In genomic region chr8:105470681-105471313, GRCm38 (mm10) we compare ENCODE assay signal across 9 mouse cellular contexts. TPM values are rescaled to one million over a fixed set of nuclear protein-coding genes. Genes with fewer than 3 reads are reported as not detected.
A peak's percentile ranks its signal among the peaks of the same experiment; 100 is the strongest.
DNase-seq lines count a peak whose midpoint lies in the region; ATAC-seq and TF ChIP-seq lines count a peak whose summit lies in the region.
"Had no signal": no experiment of that assay in that cellular context is flagged by ENCODE, and none has a peak within 500 bp of the region (broad histone marks: within the 10 kb centered on the region; RNA-seq: fewer than 3 reads in every experiment).

No protein-coding gene starts in this region.

- peak overlapping the region; percentile 53 for H3K4me2 ChIP-seq in embryonic facial prominence, embryonic 12.5 days (replicated peaks)
- H3K4me2 ChIP-seq in hindbrain, postnatal 0 days (ENCODE audit: low read depth, low read length) = peak overlapping the region; percentile 67
- H3K4me2 ChIP-seq in midbrain, embryonic 15.5 days = peak overlapping the region; percentile 67

- peaks cover 41% of the 10 kb centered on the region for H3K27me3 ChIP-seq in embryonic facial prominence, embryonic 12.5 days
- no peaks in the 10 kb centered on the region for H3K27me3 ChIP-seq in hindbrain, postnatal 0 days (ENCODE audit: insufficient read depth, low read length)
- H3K27me3 ChIP-seq in midbrain, embryonic 15.5 days (replicated peaks) = 0 out of 2 replicates have a peak, but pooled peaks cover 3% of the 10 kb centered on the region

- peaks cover 4% of the 10 kb centered on the region for H3K36me3 ChIP-seq in embryonic facial prominence, embryonic 12.5 days
- 0 out of 2 replicates have a peak, but pooled peaks cover 7% of the 10 kb centered on the region for H3K36me3 ChIP-seq in hindbrain, postnatal 0 days (ENCODE audit: insufficient read depth, low read length)
- no peaks in the 10 kb centered on the region for H3K36me3 ChIP-seq in midbrain, embryonic 15.5 days (replicated peaks)

- 19% methylated on average over 11 of the region's 11 CpGs for WGBS in embryonic facial prominence, embryonic 12.5 days
- WGBS in hindbrain, postnatal 0 days = 16% methylated on average over 11 of the region's 11 CpGs
- 20% methylated on average over 11 of the region's 11 CpGs for WGBS in midbrain, embryonic 15.5 days

- peak overlapping the region; percentile 36 for H3K4me3 ChIP-seq in embryonic facial prominence, embryonic 12.5 days
- peak overlapping the region; percentile 35 for H3K4me3 ChIP-seq in hindbrain, postnatal 0 days (ENCODE audit: low read length)
- peak overlapping the region; percentile 43 for H3K4me3 ChIP-seq in midbrain, embryonic 15.5 days

- peak; percentile 72 for ATAC-seq in embryonic facial prominence, embryonic 12.5 days (ENCODE audit: insufficient number of reproducible peaks, insufficient read depth, low FRiP score, low TSS enrichment)
- ATAC-seq in hindbrain, postnatal 0 days = peak; percentile 78; the same call in 1 of the 2 replicates
- 0 out of 2 replicates have a peak, but pooled peaks have one; percentile 0 for ATAC-seq in midbrain, embryonic 15.5 days (replicated peaks)

- H3K9me3 ChIP-seq in embryonic facial prominence, embryonic 12.5 days = no peaks in the 10 kb centered on the region
- no peaks in the 10 kb centered on the region for H3K9me3 ChIP-seq in hindbrain, postnatal 0 days (ENCODE audit: low read length)
- H3K9me3 ChIP-seq in midbrain, embryonic 15.5 days = no peaks in the 10 kb centered on the region

- no peak for TF ChIP-seq CTCF in hindbrain, postnatal 0 days (IDR thresholded peaks at IDR 0.05; ENCODE audit: low read depth)

- peak overlapping the region; percentile 45 for H3K9ac ChIP-seq in embryonic facial prominence, embryonic 12.5 days
- peak overlapping the region; percentile 47 for H3K9ac ChIP-seq in hindbrain, postnatal 0 days (replicated peaks; ENCODE audit: low read length)
- peak overlapping the region; percentile 54 for H3K9ac ChIP-seq in midbrain, embryonic 15.5 days

- peaks cover 34% of the 10 kb centered on the region for H3K4me1 ChIP-seq in embryonic facial prominence, embryonic 12.5 days
- H3K4me1 ChIP-seq in hindbrain, postnatal 0 days (ENCODE audit: insufficient read depth, low read length) = peaks cover 50% of the 10 kb centered on the region
- H3K4me1 ChIP-seq in midbrain, embryonic 15.5 days = peaks cover 58% of the 10 kb centered on the region

- H3K27ac ChIP-seq in embryonic facial prominence, embryonic 12.5 days = no peak overlapping the region
- peak overlapping the region; percentile 81 for H3K27ac ChIP-seq in hindbrain, postnatal 0 days
- peak overlapping the region; percentile 67 for H3K27ac ChIP-seq in midbrain, embryonic 15.5 days

- DNase-seq in kidney, adult 9 months = peak; percentile 8
- no peak for DNase-seq in kidney, adult 11 months
- no peak for DNase-seq in hindbrain, postnatal 0 days (ENCODE audit: low spot score)
- no peak for DNase-seq in adipocyte (ENCODE audit: low spot score)
- DNase-seq in c-Kit-positive CD71-positive TER-119-positive erythroid progenitor cells, embryonic 14.5 days (ENCODE audit: low spot score) = no peak
- DNase-seq in urinary bladder, postnatal 10 days (ENCODE audit: low spot score) = no peak

RNA-seq across cellular contexts. Expression of gene Tppp3, which starts 0.5 kb away (rescaled TPM):
- 44.6 and 51.1 TPM in 2 replicates for polyA plus RNA-seq in embryonic facial prominence, embryonic 12.5 days (2016; fragmentation: Nextera tagmentation; extraction: Ambion mirVana)
- total RNA-seq in hindbrain, postnatal 0 days (2014; rRNA removed) = 106 and 108 TPM in 2 replicates
- polyA plus RNA-seq in hindbrain, postnatal 0 days (2015; fragmentation: Nextera tagmentation; extraction: Ambion mirVana) = 197 and 201 TPM in 2 replicates
- polyA plus RNA-seq in midbrain, embryonic 15.5 days (2015; fragmentation: Nextera tagmentation; extraction: Ambion mirVana) = 125 and 127 TPM in 2 replicates

RNA-seq across cellular contexts. Expression of gene Zdhhc1, which starts 25.9 kb away (rescaled TPM):
- polyA plus RNA-seq in embryonic facial prominence, embryonic 12.5 days (2016; fragmentation: Nextera tagmentation; extraction: Ambion mirVana) = 38.3 and 41.8 TPM in 2 replicates
- 49.3 and 54.2 TPM in 2 replicates for total RNA-seq in hindbrain, postnatal 0 days (2014; rRNA removed)
- polyA plus RNA-seq in hindbrain, postnatal 0 days (2015; fragmentation: Nextera tagmentation; extraction: Ambion mirVana) = 31.3 and 34.7 TPM in 2 replicates
- polyA plus RNA-seq in midbrain, embryonic 15.5 days (2015; fragmentation: Nextera tagmentation; extraction: Ambion mirVana) = 36.5 and 39.9 TPM in 2 replicates

RNA-seq across cellular contexts. Expression of gene Hsd11b2, which starts 47.8 kb away (rescaled TPM):
- polyA plus RNA-seq in embryonic facial prominence, embryonic 12.5 days (2016; fragmentation: Nextera tagmentation; extraction: Ambion mirVana) = 6.1 and 6.6 TPM in 2 replicates
- 6.1 and 9.9 TPM in 2 replicates for total RNA-seq in hindbrain, postnatal 0 days (2014; rRNA removed)
- polyA plus RNA-seq in hindbrain, postnatal 0 days (2015; fragmentation: Nextera tagmentation; extraction: Ambion mirVana) = 6.3 and 7.4 TPM in 2 replicates
- polyA plus RNA-seq in midbrain, embryonic 15.5 days (2015; fragmentation: Nextera tagmentation; extraction: Ambion mirVana) = 4.7 and 4.9 TPM in 2 replicates

RNA-seq across cellular contexts. Expression of gene Lrrc36, which starts 57.4 kb away (rescaled TPM):
- polyA plus RNA-seq in embryonic facial prominence, embryonic 12.5 days (2016; fragmentation: Nextera tagmentation; extraction: Ambion mirVana) = 0.18 and 0.31 TPM in 2 replicates
- total RNA-seq in hindbrain, postnatal 0 days (2014; rRNA removed) = 0.68 and 1.7 TPM in 2 replicates
- polyA plus RNA-seq in hindbrain, postnatal 0 days (2015; fragmentation: Nextera tagmentation; extraction: Ambion mirVana) = 0.50 and 0.66 TPM in 2 replicates
- polyA plus RNA-seq in midbrain, embryonic 15.5 days (2015; fragmentation: Nextera tagmentation; extraction: Ambion mirVana) = 0.97 and 1.3 TPM in 2 replicates
- total RNA-seq: MEL had no signal

RNA-seq across cellular contexts. Expression of gene Kctd19, which starts 57.5 kb away (rescaled TPM):
- polyA plus RNA-seq in embryonic facial prominence, embryonic 12.5 days (2016; fragmentation: Nextera tagmentation; extraction: Ambion mirVana) = not detected in 2 replicates
- 0.11 and 0.16 TPM in 2 replicates for total RNA-seq in hindbrain, postnatal 0 days (2014; rRNA removed)
- polyA plus RNA-seq in hindbrain, postnatal 0 days (2015; fragmentation: Nextera tagmentation; extraction: Ambion mirVana) = 0.09 and 0.15 TPM in 2 replicates
- not detected in 2 replicates for polyA plus RNA-seq in midbrain, embryonic 15.5 days (2015; fragmentation: Nextera tagmentation; extraction: Ambion mirVana)
- total RNA-seq: MEL had no signal

Comparison
In these comparisons a context has a peak if more than half of its experiments do, and no peak if none do; other contexts are left out.
1. ATAC-seq: peak in every context shown above with its lines; median percentile 78 in hindbrain, postnatal 0 days; 72 in embryonic facial prominence, embryonic 12.5 days; 0 in midbrain, embryonic 15.5 days.